Mouse (Mus musculus) MEL (cell line): ENCODE results near the gene Naaladl2. TPM values are rescaled to one million over a fixed set of nuclear protein-coding genes. Genes with fewer than 3 reads are reported as not detected.

ENCODE experiments used
- DNase-seq: peaks from one replicate; pipeline ENCODE4 v3.0.0; 2011; ENCODE audit warnings: low read depth, low spot score
- H3K27ac ChIP-seq: 2 replicates; pipeline ENCODE4 v1.5.1; 2012; ENCODE audit warnings: low read depth, mild to moderate bottlenecking, control low read depth, low read length, moderate library complexity; ENCODE audit not compliant: control insufficient read depth
- H3K27me3 ChIP-seq, 2 experiments: fragments of 150-350 bp in 1 of 2; sonication (generic) in 1 of 2; 2 replicates each; pipeline ENCODE4 v1.6.1; 2012; ENCODE audit warnings: low read length in 2 of 2, mild to moderate bottlenecking in 2 of 2, improper control_type of control experiment in 1 of 2, moderate library complexity in 1 of 2; ENCODE audit not compliant: insufficient read depth in 2 of 2, control insufficient read depth in 1 of 2
- H3K36me3 ChIP-seq, 2 experiments: 2 replicates each; pipeline ENCODE4 v1.6.1; 2012 to 2014; ENCODE audit warnings: low read length in 2 of 2, improper control_type of control experiment in 1 of 2, inconsistent platforms in 1 of 2, mild to moderate bottlenecking in 1 of 2; ENCODE audit not compliant: insufficient read depth in 2 of 2, control insufficient read depth in 1 of 2
- H3K4me1 ChIP-seq, 2 experiments: fragments of 150-350 bp in 1 of 2; sonication (generic) in 1 of 2; 2 replicates each; pipeline ENCODE4 v1.6.1; 2012; ENCODE audit warnings: low read length in 2 of 2, improper control_type of control experiment in 1 of 2, mild to moderate bottlenecking in 1 of 2; ENCODE audit not compliant: insufficient read depth in 2 of 2, control insufficient read depth in 1 of 2
- H3K4me3 ChIP-seq, 2 experiments: fragments of 150-350 bp in 1 of 2; sonication (generic) in 1 of 2; 2 replicates each; pipeline ENCODE4 v1.5.1; 2012; ENCODE audit warnings: low read depth in 2 of 2, low read length in 2 of 2, mild to moderate bottlenecking in 2 of 2, moderate library complexity in 2 of 2, control low read depth in 1 of 2, improper control_type of control experiment in 1 of 2; ENCODE audit not compliant: control insufficient read depth in 1 of 2, insufficient read depth in 1 of 2
- H3K79me2 ChIP-seq: 2 replicates; pipeline ENCODE4 v1.6.1; 2012; ENCODE audit warnings: mild to moderate bottlenecking, low read length, moderate library complexity; ENCODE audit not compliant: control insufficient read depth, poor library complexity, insufficient read depth
- H3K9ac ChIP-seq: 2 replicates; pipeline ENCODE4 v1.6.1; 2012; ENCODE audit warnings: low read depth, mild to moderate bottlenecking, control low read depth, low read length, moderate library complexity; ENCODE audit not compliant: control insufficient read depth, poor library complexity, severe bottlenecking
- H3K9me3 ChIP-seq: fragments of 150-350 bp; sonication (generic); replicated peaks from 2 replicates; pipeline ENCODE4 v1.6.1; 2012; ENCODE audit warnings: mild to moderate bottlenecking, low read length, improper control_type of control experiment, moderate library complexity; ENCODE audit not compliant: insufficient read depth
- BHLHE40 ChIP-seq: IDR thresholded peaks from 2 replicates; pipeline ENCODE4 v1.6.1; 2012; ENCODE audit warnings: low read depth, mild to moderate bottlenecking, inconsistent platforms, low read length, improper control_type of control experiment, borderline replicate concordance
- CHD1 ChIP-seq: IDR thresholded peaks from 2 replicates; pipeline ENCODE4 v1.6.1; 2012; ENCODE audit warnings: low read depth, mild to moderate bottlenecking, inconsistent platforms, low read length, improper control_type of control experiment
- CTCF ChIP-seq, 3 experiments: IDR thresholded peaks in 2 of 3; conservative IDR thresholded peaks in 1 of 3; 2 replicates each; pipeline ENCODE4 v1.5.1; 2011 to 2012; ENCODE audit warnings: low read length in 3 of 3, low read depth in 2 of 3, mild to moderate bottlenecking in 2 of 3, improper control_type of control experiment in 1 of 3, inconsistent platforms in 1 of 3, mixed read lengths in 1 of 3, moderate library complexity in 1 of 3; ENCODE audit not compliant: control insufficient read depth in 1 of 3, insufficient read depth in 1 of 3, poor library complexity in 1 of 3, severe bottlenecking in 1 of 3
- E2F4 ChIP-seq: IDR thresholded peaks from 2 replicates; pipeline ENCODE4 v1.6.1; 2011; ENCODE audit warnings: low read depth, low read length, improper control_type of control experiment, borderline replicate concordance
- ELF1 ChIP-seq: IDR thresholded peaks from 2 replicates; pipeline ENCODE4 v1.6.1; 2014; ENCODE audit warnings: low read depth, mild to moderate bottlenecking, inconsistent platforms, low read length, improper control_type of control experiment, moderate library complexity
- EP300 ChIP-seq, 2 experiments: IDR thresholded peaks; 2 replicates each; pipeline ENCODE4 v1.6.1; 2011; ENCODE audit warnings: improper control_type of control experiment in 2 of 2, low read length in 2 of 2, low read depth in 1 of 2, mild to moderate bottlenecking in 1 of 2
- ETS1 ChIP-seq: IDR thresholded peaks from 2 replicates; pipeline ENCODE4 v1.6.1; 2012; ENCODE audit warnings: low read depth, mild to moderate bottlenecking, inconsistent platforms, low read length, improper control_type of control experiment, moderate library complexity
- GATA1 ChIP-seq: IDR thresholded peaks from 2 replicates; pipeline ENCODE4 v1.6.1; 2011; ENCODE audit warnings: low read depth, low read length, improper control_type of control experiment
- JUND ChIP-seq: IDR thresholded peaks from 2 replicates; pipeline ENCODE4 v1.6.1; 2011; ENCODE audit warnings: low read depth, mild to moderate bottlenecking, improper control_type of control experiment, low read length
- MAFK ChIP-seq: IDR thresholded peaks from 2 replicates; pipeline ENCODE4 v1.6.1; 2011; ENCODE audit warnings: low read depth, mild to moderate bottlenecking, low read length, improper control_type of control experiment, borderline replicate concordance
- MAX ChIP-seq: IDR thresholded peaks from 2 replicates; pipeline ENCODE4 v1.6.1; 2011; ENCODE audit warnings: low read length, improper control_type of control experiment
- MEF2A ChIP-seq: IDR thresholded peaks from 2 replicates; pipeline ENCODE4 v1.6.1; 2014; ENCODE audit warnings: low read depth, mild to moderate bottlenecking, inconsistent platforms, low read length, improper control_type of control experiment; ENCODE audit not compliant: poor library complexity, insufficient replicate concordance, severe bottlenecking; ENCODE audit errors: extremely low read depth
- MYB ChIP-seq: IDR thresholded peaks from 2 replicates; pipeline ENCODE4 v1.6.1; 2011; ENCODE audit warnings: mild to moderate bottlenecking, low read depth, low read length, improper control_type of control experiment
- NRF1 ChIP-seq: IDR thresholded peaks from 2 replicates; pipeline ENCODE4 v1.6.1; 2014; ENCODE audit warnings: low read depth, mild to moderate bottlenecking, inconsistent platforms, low read length, improper control_type of control experiment, moderate library complexity; ENCODE audit not compliant: poor library complexity, insufficient read depth, severe bottlenecking
- POLR2A ChIP-seq, 2 experiments: IDR thresholded peaks; 2 replicates each; pipeline ENCODE4 v1.6.1; 2011 to 2012; ENCODE audit warnings: low read length in 2 of 2, mild to moderate bottlenecking in 2 of 2, control low read depth in 1 of 2, improper control_type of control experiment in 1 of 2, low read depth in 1 of 2, moderate library complexity in 1 of 2; ENCODE audit not compliant: control insufficient read depth in 1 of 2, insufficient read depth in 1 of 2, poor library complexity in 1 of 2
- POLR2AphosphoS2 ChIP-seq: IDR thresholded peaks from 2 replicates; pipeline ENCODE4 v1.6.1; 2011; ENCODE audit warnings: low read length, improper control_type of control experiment
- POLR2AphosphoS5 ChIP-seq: IDR thresholded peaks from 2 replicates; pipeline ENCODE4 v1.6.1; 2012; ENCODE audit warnings: low read depth, borderline replicate concordance, mild to moderate bottlenecking, inconsistent platforms, low read length, moderate library complexity, mixed read lengths
- RCOR1 ChIP-seq: IDR thresholded peaks from 2 replicates; pipeline ENCODE4 v1.6.1; 2012; ENCODE audit warnings: low read depth, mild to moderate bottlenecking, inconsistent platforms, low read length, improper control_type of control experiment
- SIN3A ChIP-seq: IDR thresholded peaks from 2 replicates; pipeline ENCODE4 v1.6.1; 2012; ENCODE audit warnings: low read length, improper control_type of control experiment, inconsistent platforms
- TAL1 ChIP-seq: IDR thresholded peaks from 2 replicates; pipeline ENCODE4 v1.6.1; 2012; ENCODE audit warnings: mild to moderate bottlenecking, inconsistent platforms, low read length, moderate library complexity, mixed read lengths
- TCF12 ChIP-seq: IDR thresholded peaks from 2 replicates; pipeline ENCODE4 v1.6.1; 2014; ENCODE audit warnings: low read depth, mild to moderate bottlenecking, inconsistent platforms, low read length, improper control_type of control experiment, moderate library complexity
- USF1 ChIP-seq: IDR thresholded peaks from 2 replicates; pipeline ENCODE4 v1.6.1; 2014; ENCODE audit warnings: low read depth, mild to moderate bottlenecking, inconsistent platforms, low read length, improper control_type of control experiment, moderate library complexity
- USF2 ChIP-seq, 2 experiments: IDR thresholded peaks; 2 replicates each; pipeline ENCODE4 v1.6.1; 2011 to 2012; ENCODE audit warnings: improper control_type of control experiment in 2 of 2, low read length in 2 of 2, borderline replicate concordance in 1 of 2, inconsistent platforms in 1 of 2, low read depth in 1 of 2, mild to moderate bottlenecking in 1 of 2; ENCODE audit not compliant: insufficient read depth in 1 of 2
- ZC3H11A ChIP-seq: IDR thresholded peaks from 2 replicates; pipeline ENCODE4 v1.6.1; 2012; ENCODE audit warnings: low read depth, mild to moderate bottlenecking, inconsistent platforms, low read length, improper control_type of control experiment
- ZNF384 ChIP-seq: IDR thresholded peaks from 2 replicates; pipeline ENCODE4 v1.6.1; 2012; ENCODE audit warnings: low read depth, mild to moderate bottlenecking, inconsistent platforms, low read length, improper control_type of control experiment
- polyA plus RNA-seq, 2 experiments: library from polyadenylated mRNA; stranded (reverse) in 1 of 2; unstranded in 1 of 2; fragments of >175 nt in 1 of 2; fragments of >200 nt in 1 of 2; gene quantifications; 2 replicates each; pipeline versions ENCODE4 v1.2.1 to v1.2.4; 2012; ENCODE audit warnings: low replicate concordance in 2 of 2, low read depth in 1 of 2; ENCODE audit not compliant: insufficient read length in 2 of 2, insufficient read depth in 1 of 2, missing spikeins in 1 of 2
- total RNA-seq: library from RNA; depleted of rRNA; stranded (reverse); fragments of 300-350 nt; gene quantifications from 2 replicates; pipeline ENCODE4 v1.2.3, GENCODE M21; 2012

The Naaladl2 gene
- total and polyA plus RNA-seq, 3 experiments, result 0.17 TPM; not detected in 2

DNA sequence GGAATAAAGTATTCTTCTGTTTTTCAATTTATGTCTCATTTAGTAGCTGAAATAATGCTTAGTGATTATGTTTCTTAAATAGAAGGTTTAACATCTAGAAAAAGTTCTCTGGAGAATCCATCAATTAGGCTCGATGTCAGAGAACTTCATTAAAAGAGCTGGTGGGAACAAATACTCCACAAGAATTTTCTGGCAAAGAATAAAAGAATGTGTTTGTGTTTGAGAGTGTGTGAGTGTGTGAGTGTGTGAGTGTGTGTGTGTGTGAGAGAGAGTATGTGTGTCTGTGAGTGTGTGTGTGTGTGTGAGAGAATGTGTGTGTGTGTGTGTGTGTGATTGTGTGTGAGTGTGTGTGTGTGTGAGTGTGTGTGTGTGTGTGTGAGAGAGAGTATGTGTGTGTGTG, 1170.3 kb downstream of the Naaladl2 start:
- peaks cover 3 to 23% of the 10 kb centered on the region in 2 experiments; a peak in 3 of 4 replicates for H3K4me1 ChIP-seq
- H3K79me2 ChIP-seq, result no peaks in the 10 kb centered on the region
- no peak for TF ChIP-seq TAL1
- no peak for TF ChIP-seq POLR2AphosphoS2
- no peak for TF ChIP-seq ZC3H11A
- TF ChIP-seq NRF1, result no peak
- no peak for TF ChIP-seq ZNF384
- no peak for TF ChIP-seq USF2 (IDR thresholded peaks at IDR 0.05; ENCODE audit: borderline replicate concordance in 1 of 2, insufficient read depth in 1 of 2, low read depth in 1 of 2, low read length in 2 of 2)
- no peak for TF ChIP-seq CHD1
- no peak for TF ChIP-seq MAFK
- no peak for TF ChIP-seq POLR2AphosphoS5
- TF ChIP-seq USF1, result no peak
- no peak for TF ChIP-seq E2F4
- TF ChIP-seq MAX, result no peak
- TF ChIP-seq MEF2A, result no peak
- TF ChIP-seq POLR2A (IDR thresholded peaks at IDR 0.05; ENCODE audit: control insufficient read depth in 1 of 2, insufficient read depth in 1 of 2, low read depth in 1 of 2, low read length in 2 of 2, poor library complexity in 1 of 2), result no peak
- H3K36me3 ChIP-seq, result peaks cover 0 to 4% of the 10 kb centered on the region in 2 experiments; a peak in 2 of 4 replicates
- no peak overlapping the region for H3K27ac ChIP-seq
- H3K27me3 ChIP-seq, result no peaks in the 10 kb centered on the region
- no peaks in the 10 kb centered on the region for H3K9me3 ChIP-seq
- H3K9ac ChIP-seq, result no peak overlapping the region
- H3K4me3 ChIP-seq, result no peak overlapping the region
- DNase-seq, result no peak

DNA sequence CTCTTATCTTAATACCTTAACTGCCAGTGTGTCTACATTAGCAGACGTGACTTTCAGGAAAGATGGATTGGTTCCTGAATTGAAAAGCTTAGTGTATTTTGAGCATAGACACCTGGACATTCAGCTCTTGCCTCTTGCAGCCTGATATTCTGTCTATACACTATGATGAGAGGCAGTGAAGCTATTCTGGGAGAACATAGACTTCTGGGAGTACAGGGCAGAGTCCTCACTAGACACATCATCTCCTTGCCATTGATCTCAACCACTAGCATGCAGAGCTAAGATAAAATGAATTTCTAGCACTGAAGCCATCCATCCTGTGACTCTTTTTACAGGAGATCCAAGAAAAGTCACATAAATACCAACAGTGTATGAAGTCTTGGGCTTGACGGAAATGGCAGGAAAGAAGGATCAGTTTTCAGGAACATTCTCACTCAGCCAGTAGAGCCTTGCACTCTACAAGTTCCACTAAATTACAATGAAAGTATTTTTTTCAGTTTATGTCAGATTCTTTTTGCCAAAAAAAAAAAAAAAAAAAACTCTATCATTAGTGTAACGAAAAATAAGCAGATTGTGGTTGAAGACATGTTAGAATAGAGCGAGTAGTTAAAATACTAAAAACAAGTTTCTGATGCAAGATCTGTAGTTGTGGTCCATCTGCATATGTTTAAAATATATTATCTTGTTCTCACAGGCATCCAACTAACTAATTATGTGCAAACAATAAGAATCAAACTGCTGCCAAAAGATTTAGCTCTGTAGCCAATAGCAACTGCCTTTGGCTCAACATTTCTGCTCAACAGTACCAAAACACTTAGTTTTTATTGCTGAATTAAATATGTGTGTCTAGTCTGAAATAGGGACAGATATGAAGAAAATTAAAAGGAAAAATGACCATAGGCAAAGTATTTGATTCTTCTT, 1171.1 kb downstream of the Naaladl2 start:
- Histone ChIP-seq H3K9me3 (no peaks in the 10 kb centered on the region), H3K27me3 (no peaks in the 10 kb centered on the region), H3K27ac (peak overlapping the region; percentile 84), H3K9ac (0 out of 2 replicates have a peak overlapping the region, but pooled peaks have one; percentile 22), H3K79me2 (no peaks in the 10 kb centered on the region), H3K4me1 (peaks cover 3 to 23% of the 10 kb centered on the region in 2 experiments; a peak in 3 of 4 replicates), H3K4me3 (peak overlapping the region in 1 of 2 experiments; percentile 29; a peak in 1 of 4 replicates), H3K36me3 (peaks cover 0 to 4% of the 10 kb centered on the region in 2 experiments; a peak in 2 of 4 replicates)
- peak; percentile 74 for DNase-seq
- TF ChIP-seq MEF2A (0 out of 2 replicates have a peak, but pooled peaks have one; percentile 32), SIN3A (0 out of 2 replicates have a peak, but pooled peaks have one; percentile 17), JUND (no peak), MAFK (peak; percentile 51; the same call in 1 of the 2 replicates), EP300 (IDR thresholded peaks at IDR 0.05; ENCODE audit: low read depth in 1 of 2, low read length in 2 of 2) (peak; percentile 83 to 90), ZNF384 (peak; percentile 92), TCF12 (peak; percentile 89), ETS1 (peak; percentile 85), RCOR1 (peak; percentile 70), ELF1 (peak; percentile 41; the same call in 1 of the 2 replicates), GATA1 (peak; percentile 55; the same call in 1 of the 2 replicates), BHLHE40 (no peak), TAL1 (peak; percentile 18; the same call in 1 of the 2 replicates), CTCF (IDR thresholded peaks at IDR 0.05 in 2 of 3, conservative IDR thresholded peaks at IDR 0.05 in 1 of 3; ENCODE audit: control insufficient read depth in 1 of 3, insufficient read depth in 1 of 3, low read depth in 2 of 3, low read length in 3 of 3, poor library complexity in 1 of 3, severe bottlenecking in 1 of 3) (no peak), MYB (peak; percentile 62; the same call in 1 of the 2 replicates)
